Mouse (Mus musculus) lung, postnatal 0 days (tissue): Measurements from ENCODE around the gene Plrg1. TPM values are rescaled to one million over a fixed set of nuclear protein-coding genes. Genes with fewer than 3 reads are reported as not detected.

ENCODE experiments used
- ATAC-seq: fragments of 200-750 bp; cut with Nextera tagmentation; 2 replicates; pipeline ENCODE4 v1.8.0; 2017; ENCODE audit warnings: moderate library complexity
- DNase-seq: peaks from one replicate; pipeline ENCODE4 v3.0.0-alpha.2; 2016; ENCODE audit warnings: low spot score
- H3K27ac ChIP-seq: fragments of 300-500 bp; sonication (generic); 2 replicates; pipeline ENCODE4 v1.5.1; 2014; ENCODE audit warnings: antibody characterized with exemption, mild to moderate bottlenecking, low read length, mixed read lengths
- H3K27me3 ChIP-seq: fragments of 300-500 bp; sonication (generic); replicated peaks from 2 replicates; pipeline ENCODE4 v1.6.1; 2014; ENCODE audit warnings: low read length, mixed read lengths; ENCODE audit not compliant: insufficient read depth
- H3K36me3 ChIP-seq: fragments of 300-500 bp; sonication (generic); 2 replicates; pipeline ENCODE4 v1.6.1; 2014; ENCODE audit warnings: low read length, mixed read lengths; ENCODE audit not compliant: insufficient read depth
- H3K4me1 ChIP-seq: fragments of 300-500 bp; sonication (generic); 2 replicates; pipeline ENCODE4 v1.6.1; 2014; ENCODE audit warnings: antibody characterized with exemption, low read depth, low read length, mixed read lengths; ENCODE audit not compliant: insufficient read depth
- H3K4me2 ChIP-seq: fragments of 300-500 bp; sonication (generic); replicated peaks from 2 replicates; pipeline ENCODE4 v1.6.1; 2014; ENCODE audit warnings: low read depth, mild to moderate bottlenecking, low read length, moderate library complexity, mixed read lengths
- H3K4me3 ChIP-seq: fragments of 300-500 bp; sonication (generic); 2 replicates; pipeline ENCODE4 v1.5.1; 2014; ENCODE audit warnings: low read depth, low read length
- H3K9ac ChIP-seq: fragments of 300-500 bp; sonication (generic); replicated peaks from 2 replicates; pipeline ENCODE4 v1.6.1; 2014; ENCODE audit warnings: low read depth, mild to moderate bottlenecking
- H3K9me3 ChIP-seq: fragments of 300-500 bp; sonication (generic); 2 replicates; pipeline ENCODE4 v1.6.1; 2016; ENCODE audit warnings: low read length, mixed read lengths
- CTCF ChIP-seq: IDR thresholded peaks from 2 replicates; pipeline ENCODE4 v1.5.1; 2016; ENCODE audit warnings: antibody characterized with exemption, mild to moderate bottlenecking
- EP300 ChIP-seq: IDR thresholded peaks from 2 replicates; pipeline ENCODE4 v1.6.1; 2016; ENCODE audit warnings: antibody characterized with exemption, mild to moderate bottlenecking, control low read depth
- WGBS: fragments of 180-500 bp; shearing (Covaris S2); extraction: QIAGEN DNeasy Blood & Tissue Kit; methylation state at CpG from one replicate; pipeline ENCODE4 v1.1.7; 2014; 5-methylcytosine and 5-hydroxymethylcytosine counted together
- polyA plus RNA-seq: library from polyadenylated mRNA; unstranded; fragments of >200 nt; fragmentation: Nextera tagmentation; extraction: Ambion mirVana; gene quantifications from 2 replicates; pipeline ENCODE4 v1.2.1, GENCODE M21; 2015

Plrg1 gene
- polyA plus RNA-seq, 1 experiment from 2014 or later, result 57.8 TPM

DNA sequence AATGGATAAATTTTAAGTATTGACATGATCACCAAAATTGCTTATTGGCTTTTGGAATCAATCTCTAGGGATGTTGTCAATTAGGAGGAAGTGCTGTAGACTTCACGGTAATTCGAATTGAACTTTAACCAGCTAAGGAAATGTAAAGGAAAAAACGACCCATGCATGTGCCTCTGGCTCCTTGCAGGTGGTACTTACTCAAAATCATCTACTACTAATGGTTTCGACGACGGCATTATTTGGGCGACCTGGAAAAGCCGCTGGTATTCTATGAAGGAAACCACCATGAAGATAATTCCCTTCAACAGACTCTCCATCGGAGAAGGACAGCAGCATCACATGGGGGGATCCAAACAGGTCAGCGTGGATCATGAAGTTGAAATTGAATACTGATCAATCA lies 41.4 kb upstream of the Plrg1 start:
- Histone ChIP-seq H3K27ac (no peak overlapping the region), H3K9ac (no peak overlapping the region), H3K4me1 (no peaks in the 10 kb centered on the region), H3K9me3 (no peaks in the 10 kb centered on the region), H3K4me2 (no peak overlapping the region), H3K27me3 (no peaks in the 10 kb centered on the region), H3K4me3 (no peak overlapping the region), H3K36me3 (no peaks in the 10 kb centered on the region)
- TF ChIP-seq CTCF (no peak), EP300 (no peak)
- ATAC-seq (no peak), DNase-seq (no peak)
- WGBS, result 78% methylated on average over 10 of the region's 10 CpGs

DNA sequence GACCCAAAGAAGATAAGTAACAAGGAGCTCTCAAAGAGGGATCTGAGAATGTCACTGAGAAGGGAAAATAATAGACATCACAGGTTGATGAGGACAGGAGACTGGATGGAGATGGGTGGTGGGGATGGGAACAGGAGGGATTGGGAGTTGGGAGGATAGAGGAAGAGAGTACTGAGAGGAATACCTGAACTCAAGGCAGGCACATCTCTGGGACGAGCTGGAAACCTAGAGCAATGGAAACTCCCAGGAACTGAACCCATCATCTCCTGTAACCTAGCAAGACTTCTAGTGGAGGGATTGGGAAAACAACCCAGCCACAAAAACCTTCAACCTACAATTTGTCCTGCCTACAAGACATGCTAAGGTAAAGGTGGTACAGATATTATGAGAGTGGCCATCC lies 39.1 kb upstream of the Plrg1 start:
- H3K27me3 ChIP-seq, result no peaks in the 10 kb centered on the region
- H3K4me2 ChIP-seq, result no peak overlapping the region
- ATAC-seq, result no peak
- no peak overlapping the region for H3K27ac ChIP-seq
- DNase-seq, result no peak
- no peak overlapping the region for H3K4me3 ChIP-seq
- no peaks in the 10 kb centered on the region for H3K9me3 ChIP-seq
- H3K36me3 ChIP-seq, result no peaks in the 10 kb centered on the region
- no peak overlapping the region for H3K9ac ChIP-seq
- TF ChIP-seq CTCF, result no peak
- TF ChIP-seq EP300, result no peak
- WGBS, result 79% methylated on average over 1 of the region's 1 CpGs
- H3K4me1 ChIP-seq, result no peaks in the 10 kb centered on the region

DNA sequence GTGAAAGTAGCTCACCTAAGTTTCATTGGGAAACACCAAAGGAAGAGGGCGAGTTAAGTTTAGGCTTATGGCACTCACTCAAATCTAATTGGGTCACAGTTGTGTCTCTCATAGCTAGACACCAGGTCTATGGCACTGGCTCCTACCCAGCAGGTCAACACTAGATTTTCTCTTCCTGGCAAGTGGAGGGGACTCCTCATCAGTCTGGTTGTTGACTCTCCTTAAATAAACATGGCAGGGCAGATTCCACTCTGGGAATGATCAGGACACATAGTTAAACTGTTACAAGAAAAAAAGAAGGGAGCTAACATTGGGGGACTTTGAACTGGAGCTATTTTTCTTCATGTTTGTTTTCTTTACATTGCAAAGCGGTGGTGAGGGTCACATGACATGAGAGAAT lies 34.9 kb upstream of the Plrg1 start:
- DNase-seq (no peak), ATAC-seq (no peak)
- Histone ChIP-seq H3K4me3 (no peak overlapping the region), H3K9me3 (no peaks in the 10 kb centered on the region), H3K36me3 (no peaks in the 10 kb centered on the region), H3K4me2 (no peak overlapping the region), H3K27ac (no peak overlapping the region), H3K9ac (no peak overlapping the region), H3K4me1 (no peaks in the 10 kb centered on the region), H3K27me3 (no peaks in the 10 kb centered on the region)
- TF ChIP-seq CTCF (no peak), EP300 (no peak)
- 58% methylated on average over 2 of the region's 2 CpGs for WGBS

DNA sequence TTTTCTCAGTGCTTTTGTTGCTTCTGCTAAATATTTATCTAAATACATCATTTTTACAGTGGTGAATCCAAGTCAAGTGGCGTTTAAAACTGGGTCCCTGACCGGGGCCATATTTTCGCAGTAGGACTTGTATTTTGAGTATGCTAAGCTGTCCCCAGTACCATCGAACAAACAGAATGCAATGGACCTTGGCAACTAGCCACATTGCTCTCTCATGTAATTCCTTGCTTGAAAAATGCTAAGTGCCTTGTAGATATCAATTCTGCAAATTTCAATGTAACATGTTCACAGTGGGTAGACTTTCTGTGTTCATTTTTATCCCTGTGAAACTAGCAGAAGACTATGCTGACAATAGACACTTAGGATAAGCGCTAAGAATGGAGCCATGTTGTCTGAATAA lies 34.1 kb upstream of the Plrg1 start:
- ATAC-seq, result no peak
- no peak for TF ChIP-seq EP300
- no peak for TF ChIP-seq CTCF
- 69% methylated on average over 5 of the region's 5 CpGs for WGBS

DNA sequence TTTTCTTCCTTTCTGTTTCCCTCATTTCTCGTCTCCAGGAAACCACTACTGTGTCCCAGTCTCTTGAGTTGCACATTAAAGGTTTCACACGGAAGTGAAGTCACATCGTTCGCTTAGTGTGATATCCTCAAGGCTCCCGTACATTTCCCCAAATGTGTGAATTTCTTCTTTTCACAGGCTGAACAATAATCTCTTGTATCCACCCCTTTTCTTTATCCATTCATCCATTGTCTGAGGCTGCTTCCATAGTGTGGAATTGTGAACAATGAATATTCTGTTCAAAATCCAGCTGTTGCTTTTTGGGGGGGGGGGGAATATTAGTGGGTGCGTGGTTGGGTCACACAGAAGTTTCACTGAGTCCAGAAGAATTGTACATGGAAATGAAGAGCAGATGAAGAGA lies 30.3 kb upstream of the Plrg1 start:
- Histone ChIP-seq H3K36me3 (no peaks in the 10 kb centered on the region), H3K9ac (no peak overlapping the region), H3K4me1 (no peaks in the 10 kb centered on the region), H3K27me3 (no peaks in the 10 kb centered on the region), H3K9me3 (no peaks in the 10 kb centered on the region), H3K27ac (no peak overlapping the region), H3K4me3 (no peak overlapping the region), H3K4me2 (no peak overlapping the region)
- WGBS, result 75% methylated on average over 6 of the region's 6 CpGs
- TF ChIP-seq CTCF (no peak), EP300 (no peak)
- ATAC-seq (no peak), DNase-seq (no peak)

More for the DNA sequence above, 34.1 kb upstream of the Plrg1 start:
- H3K36me3 ChIP-seq, result no peaks in the 10 kb centered on the region
- no peaks in the 10 kb centered on the region for H3K4me1 ChIP-seq
- no peak overlapping the region for H3K9ac ChIP-seq
- H3K9me3 ChIP-seq, result no peaks in the 10 kb centered on the region
- no peak overlapping the region for H3K4me3 ChIP-seq
- H3K27me3 ChIP-seq, result no peaks in the 10 kb centered on the region
- no peak overlapping the region for H3K27ac ChIP-seq
- H3K4me2 ChIP-seq, result no peak overlapping the region
- DNase-seq, result no peak

DNA sequence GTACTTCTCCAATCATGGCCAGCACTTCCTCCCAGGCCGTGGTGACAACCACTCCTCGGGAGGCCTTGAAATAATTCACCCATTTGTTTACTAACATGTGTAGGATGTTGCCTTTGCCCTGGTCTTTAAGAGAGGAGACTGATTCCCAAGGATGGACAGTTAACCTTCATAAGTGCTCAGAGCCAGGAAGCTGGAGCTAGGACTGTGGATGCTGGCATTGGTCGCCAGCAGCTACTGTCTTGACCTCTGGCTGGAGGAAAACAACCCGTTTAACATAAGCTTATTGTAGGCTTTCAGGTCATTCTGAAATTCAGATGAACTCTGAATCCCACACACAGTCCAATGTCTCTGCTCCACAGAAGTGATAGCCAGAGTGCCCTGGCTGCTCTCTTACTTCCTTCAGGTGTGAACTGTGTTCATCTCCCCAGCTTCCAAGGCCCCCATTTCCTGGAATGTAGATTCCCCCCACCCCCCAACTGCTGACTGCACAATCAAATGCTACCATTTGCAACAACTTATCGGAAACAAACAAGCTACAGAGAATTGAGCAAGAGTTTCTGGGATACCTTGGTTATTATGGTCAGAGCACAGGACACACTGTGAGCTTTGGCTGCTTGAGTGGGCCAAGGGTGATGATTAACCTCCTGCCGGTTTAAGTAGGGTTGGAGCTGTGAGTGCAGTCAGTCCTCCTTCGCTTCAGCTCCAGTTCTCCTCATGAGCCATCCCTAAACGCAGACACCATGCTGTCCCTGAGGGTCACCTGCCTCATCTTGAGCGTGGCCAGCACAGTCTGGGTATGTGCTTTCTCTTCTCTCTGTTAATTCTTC lies 29.6 kb upstream of the Plrg1 start, which contains the start of gene Fga:
TSS of gene Fga (plus strand) at position 602 of the 827 bp plus-strand sequence.
- WGBS, result 68% methylated on average over 9 of the region's 9 CpGs
- Histone ChIP-seq H3K4me3 (no peak within 1 kb of the TSS), H3K27ac (no peak within 1 kb of the TSS), H3K27me3 (no peaks in the 10 kb centered on the region), H3K4me1 (no peaks in the 10 kb centered on the region), H3K9me3 (no peaks in the 10 kb centered on the region), H3K36me3 (no peaks in the 10 kb centered on the region), H3K4me2 (no peak within 1 kb of the TSS), H3K9ac (no peak within 1 kb of the TSS)
- DNase-seq (no peak), ATAC-seq (no peak)
- TF ChIP-seq EP300, result no peak
- no peak for TF ChIP-seq CTCF
